Mouse (Mus musculus) liver, embryonic 14.5 days (tissue): ENCODE results near the gene Macrod1. TPM values are rescaled to one million over a fixed set of nuclear protein-coding genes. Genes with fewer than 3 reads are reported as not detected.

ENCODE experiments used
- ATAC-seq: fragments of 200-750 bp; cut with Nextera tagmentation; 2 replicates; pipeline ENCODE4 v1.8.0; 2017; ENCODE audit warnings: moderate number of reproducible peaks, mild to moderate bottlenecking, moderate library complexity; ENCODE audit not compliant: insufficient read depth
- DNase-seq, 3 experiments: peaks; one replicate each; pipeline ENCODE4 v3.0.0-alpha.2; 2012 to 2013; ENCODE audit warnings: low read depth in 3 of 3, low spot score in 3 of 3
- H3K27ac ChIP-seq: fragments of 300-500 bp; sonication (generic); 2 replicates; pipeline ENCODE4 v1.5.1; 2014; ENCODE audit warnings: moderate library complexity, mild to moderate bottlenecking, control low read depth, inconsistent platforms
- H3K27me3 ChIP-seq: fragments of 300-500 bp; sonication (generic); 2 replicates; pipeline ENCODE4 v1.6.1; 2014; ENCODE audit warnings: mild to moderate bottlenecking, low read length, moderate library complexity; ENCODE audit not compliant: control insufficient read depth, insufficient read depth
- H3K36me3 ChIP-seq: fragments of 300-500 bp; sonication (generic); replicated peaks from 2 replicates; pipeline ENCODE4 v1.6.1; 2014; ENCODE audit warnings: low read depth; ENCODE audit not compliant: control insufficient read depth, insufficient read depth
- H3K4me1 ChIP-seq, 2 experiments: fragments of 200-500 bp in 1 of 2; fragments of 300-500 bp in 1 of 2; sonication (generic) in 1 of 2; replicated peaks; 2 replicates each; pipeline ENCODE4 v1.6.1; 2012 to 2014; ENCODE audit warnings: antibody characterized with exemption in 1 of 2, inconsistent platforms in 1 of 2, low read length in 1 of 2; ENCODE audit not compliant: control insufficient read depth in 2 of 2, insufficient read depth in 2 of 2
- H3K4me2 ChIP-seq: fragments of 300-500 bp; sonication (generic); 2 replicates; pipeline ENCODE4 v1.6.1; 2014; ENCODE audit warnings: low read depth, mild to moderate bottlenecking, control low read depth, moderate library complexity
- H3K4me3 ChIP-seq, 2 experiments: fragments of 200-500 bp in 1 of 2; fragments of 300-500 bp in 1 of 2; sonication (generic) in 1 of 2; 2 replicates each; pipeline ENCODE4 v1.5.1; 2012 to 2014; ENCODE audit warnings: low read depth in 2 of 2, low read length in 2 of 2, mild to moderate bottlenecking in 2 of 2, control low read depth in 1 of 2, inconsistent platforms in 1 of 2, moderate library complexity in 1 of 2; ENCODE audit not compliant: insufficient read depth in 1 of 2
- H3K9ac ChIP-seq: fragments of 300-500 bp; sonication (generic); replicated peaks from 2 replicates; pipeline ENCODE4 v1.6.1; 2014; ENCODE audit warnings: mild to moderate bottlenecking, control low read depth, moderate library complexity
- H3K9me3 ChIP-seq: fragments of 300-500 bp; sonication (generic); 2 replicates; pipeline ENCODE4 v1.6.1; 2016; ENCODE audit warnings: low read length, mixed read lengths; ENCODE audit not compliant: control insufficient read depth
- CTCF ChIP-seq: IDR thresholded peaks from 2 replicates; pipeline ENCODE4 v1.5.1; 2016; ENCODE audit warnings: antibody characterized with exemption, low read depth, control low read depth
- EP300 ChIP-seq: IDR thresholded peaks from 2 replicates; pipeline ENCODE4 v1.6.1; 2016; ENCODE audit warnings: antibody characterized with exemption, low read depth
- WGBS: fragments of 180-500 bp; shearing (Covaris S2); extraction: QIAGEN DNeasy Blood & Tissue Kit; methylation state at CpG from one replicate; pipeline ENCODE4 v1.1.7; 2014; ENCODE audit not compliant: insufficient replicate concordance; 5-methylcytosine and 5-hydroxymethylcytosine counted together
- polyA plus RNA-seq, 2 experiments: library from polyadenylated mRNA; depleted of rRNA in 1 of 2; stranded (reverse) in 1 of 2; unstranded in 1 of 2; fragments of >200 nt; fragmentation: Nextera tagmentation in 1 of 2; extraction: Ambion mirVana in 1 of 2; gene quantifications; 2 replicates each; pipeline versions ENCODE4 v1.2.1 to v1.2.3; 2012 to 2014

The Macrod1 gene
- polyA plus RNA-seq, 2 experiments: 3.7 to 4.5 TPM

DNA sequence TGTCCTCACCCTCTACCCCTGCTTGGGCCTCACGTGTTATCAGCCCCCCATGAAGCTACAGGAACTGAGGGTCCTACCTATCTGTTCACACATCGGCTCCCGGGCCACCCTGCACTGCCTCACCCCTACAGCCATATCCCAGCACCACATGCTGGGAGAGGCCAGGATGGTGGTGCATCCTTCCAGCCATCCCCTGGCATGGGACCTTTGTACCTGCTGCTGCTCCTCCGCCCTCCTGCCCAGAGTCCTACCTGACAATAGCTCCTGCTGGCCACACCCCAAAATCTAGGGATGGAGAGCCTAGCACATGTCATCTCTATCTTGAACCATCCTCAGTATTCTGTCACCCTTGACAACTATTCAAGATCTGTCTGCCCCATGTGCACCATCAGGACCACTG lies 132.4 kb downstream of the Macrod1 start:
- ATAC-seq: no peak
- Histone ChIP-seq H3K4me3 (no peak overlapping the region), H3K9ac (no peak overlapping the region), H3K9me3 (no peaks in the 10 kb centered on the region), H3K4me1 (peaks cover 0 to 8% of the 10 kb centered on the region in 2 experiments; a peak in 2 of 4 replicates), H3K27me3 (peaks cover 5% of the 10 kb centered on the region), H3K36me3 (no peaks in the 10 kb centered on the region), H3K27ac (no peak overlapping the region), H3K4me2 (no peak overlapping the region)
- WGBS: 39% methylated on average over 4 of the region's 4 CpGs
- no peak for TF ChIP-seq EP300
- no peak for TF ChIP-seq CTCF
- no peak for DNase-seq

GRCm38 (mm10) chr19:7190986-7191385 lies 134.4 kb downstream of the Macrod1 start:
- no peak overlapping the region for H3K4me2 ChIP-seq
- ATAC-seq (no peak), DNase-seq (no peak)
- WGBS: 69% methylated on average over 5 of the region's 5 CpGs
- TF ChIP-seq CTCF: no peak
- TF ChIP-seq EP300: no peak
- H3K9me3 ChIP-seq: no peaks in the 10 kb centered on the region
- no peak overlapping the region for H3K4me3 ChIP-seq
- H3K4me1 ChIP-seq: peaks cover 0 to 8% of the 10 kb centered on the region in 2 experiments; a peak in 2 of 4 replicates
- no peaks in the 10 kb centered on the region for H3K36me3 ChIP-seq
- H3K27ac ChIP-seq: no peak overlapping the region
- H3K27me3 ChIP-seq: peaks cover 2% of the 10 kb centered on the region
- no peak overlapping the region for H3K9ac ChIP-seq

GRCm38 (mm10) chr19:7191639-7192038 lies 135.0 kb downstream of the Macrod1 start:
- Histone ChIP-seq H3K36me3 (no peaks in the 10 kb centered on the region), H3K27ac (no peak overlapping the region), H3K4me1 (peaks cover 0 to 11% of the 10 kb centered on the region in 2 experiments; a peak in 2 of 4 replicates), H3K4me3 (no peak overlapping the region), H3K9ac (no peak overlapping the region), H3K4me2 (no peak overlapping the region), H3K27me3 (no peaks in the 10 kb centered on the region), H3K9me3 (no peaks in the 10 kb centered on the region)
- no peak for DNase-seq
- 27% methylated on average over 6 of the region's 6 CpGs for WGBS
- ATAC-seq: no peak
- TF ChIP-seq EP300: no peak

- ATAC-seq (no peak), DNase-seq (no peak)
- Histone ChIP-seq H3K4me2 (no peak overlapping the region), H3K4me3 (no peak overlapping the region), H3K9ac (no peak overlapping the region), H3K27me3 (no peaks in the 10 kb centered on the region), H3K36me3 (no peaks in the 10 kb centered on the region), H3K27ac (no peak overlapping the region), H3K4me1 (peaks cover 0 to 11% of the 10 kb centered on the region in 2 experiments; a peak in 2 of 4 replicates), H3K9me3 (no peaks in the 10 kb centered on the region)
- WGBS: 46% methylated on average over 2 of the region's 2 CpGs
- TF ChIP-seq EP300 (no peak), CTCF (no peak)
These were observed 136.0 kb downstream of the Macrod1 start for GRCm38 (mm10) chr19:7192561-7192967.

GRCm38 (mm10) chr19:7195900-7196728 lies 139.5 kb downstream of the Macrod1 start:
- WGBS: 24% methylated on average over 33 of the region's 33 CpGs
- Histone ChIP-seq H3K4me1 (peaks cover 0 to 11% of the 10 kb centered on the region in 2 experiments; a peak in 2 of 4 replicates), H3K27ac (no peak overlapping the region), H3K27me3 (no peaks in the 10 kb centered on the region), H3K9ac (no peak overlapping the region), H3K9me3 (no peaks in the 10 kb centered on the region), H3K4me3 (no peak overlapping the region), H3K36me3 (peaks cover 20% of the 10 kb centered on the region), H3K4me2 (no peak overlapping the region)
- DNase-seq (no peak), ATAC-seq (peak; percentile 34; the same call in 1 of the 2 replicates)
- peak; percentile 94 for TF ChIP-seq CTCF
- TF ChIP-seq EP300: no peak
